Mouse (Mus musculus): Measurements from ENCODE around the gene Ank3.

The Ank3 gene

DNA sequence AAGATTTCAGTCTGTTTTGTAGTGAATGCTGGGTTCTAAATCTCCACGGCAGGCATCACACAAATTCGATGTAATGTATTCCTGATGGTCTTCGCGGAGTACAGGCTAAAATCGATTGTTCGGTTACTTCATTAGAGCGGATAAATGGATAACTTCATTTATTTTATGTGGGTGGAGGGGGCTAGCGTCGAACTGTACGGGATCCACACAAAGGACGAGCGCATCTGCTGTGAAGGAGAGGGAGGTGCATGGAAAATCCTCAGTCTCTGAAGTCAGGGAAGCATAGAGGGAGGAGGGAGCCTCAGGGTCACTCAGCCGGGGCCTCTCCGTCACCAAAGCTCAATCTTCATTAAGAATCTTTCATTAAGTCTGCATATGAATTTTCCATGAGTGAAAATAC, 326.5 kb downstream of the Ank3 start:
- ChIA-PET POLR2A (no interaction called here), CTCF (no interaction called here)

DNA sequence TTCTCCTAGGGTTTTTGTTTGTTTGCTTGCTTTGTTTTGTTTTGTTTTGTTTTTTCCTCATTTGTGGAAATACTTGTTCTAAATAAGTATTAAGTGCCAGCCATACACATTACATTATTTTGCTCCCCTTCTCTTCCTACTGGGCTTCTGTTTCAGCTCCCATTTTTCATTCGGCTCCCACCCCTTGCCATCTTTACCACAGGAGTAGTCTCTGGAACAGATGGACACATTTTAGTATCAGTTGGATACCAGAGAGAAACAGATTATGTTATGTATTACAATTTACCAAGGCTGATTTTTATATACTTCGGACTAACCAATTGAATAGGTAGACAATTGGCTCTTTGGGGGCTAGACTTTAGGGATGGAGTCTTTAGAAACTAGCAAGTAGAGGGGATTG, 327.7 kb downstream of the Ank3 start:
- ChIA-PET CTCF (interaction anchor here in 1 of 4 experiments (0.6 kb wide), 1 partner anchor 1643 kb away, joined by 3 read pairs; no protein-coding TSS in a partner anchor), POLR2A (interaction anchor here in 1 of 4 experiments (1.2 kb wide), 1 partner anchor 13 kb away, joined by 3 read pairs; no protein-coding TSS in a partner anchor)

DNA sequence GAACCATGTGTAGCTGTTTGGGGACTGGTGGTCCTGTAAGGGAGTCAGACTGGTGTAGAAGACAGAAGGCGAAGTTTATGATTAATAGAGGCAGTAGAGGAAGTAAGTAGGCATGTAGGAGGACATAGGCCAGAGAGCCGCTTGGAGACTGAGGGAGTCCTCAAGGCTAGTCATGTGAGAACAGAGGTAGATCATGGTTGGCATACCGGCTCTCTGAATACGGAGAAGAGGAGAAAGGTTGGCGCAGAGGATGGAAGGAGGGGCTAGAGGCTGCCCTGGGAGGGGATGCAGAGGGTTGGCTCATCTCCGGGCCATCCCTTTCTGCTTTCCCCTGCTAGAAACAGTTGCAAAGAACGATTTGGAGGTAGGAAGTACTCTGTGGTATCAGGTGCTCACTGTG, 328.2 kb downstream of the Ank3 start:
- ChIA-PET POLR2A (interaction anchor here in 1 of 4 experiments (1.2 kb wide), 1 partner anchor 14 kb away, joined by 3 read pairs; no protein-coding TSS in a partner anchor), CTCF (no interaction called here)

GRCm38 (mm10) chr10:69728876-69729275, 330.3 kb downstream of the Ank3 start:
- ChIA-PET CTCF (no interaction called here), POLR2A (no interaction called here)

- CTCF ChIA-PET: no interaction called here
- POLR2A ChIA-PET: no interaction called here
Observed at GRCm38 (mm10) chr10:69730351-69730871, 331.8 kb downstream of the Ank3 start.

GRCm38 (mm10) chr10:69731341-69731740, 332.8 kb downstream of the Ank3 start:
- POLR2A ChIA-PET: no interaction called here
- CTCF ChIA-PET: no interaction called here

DNA sequence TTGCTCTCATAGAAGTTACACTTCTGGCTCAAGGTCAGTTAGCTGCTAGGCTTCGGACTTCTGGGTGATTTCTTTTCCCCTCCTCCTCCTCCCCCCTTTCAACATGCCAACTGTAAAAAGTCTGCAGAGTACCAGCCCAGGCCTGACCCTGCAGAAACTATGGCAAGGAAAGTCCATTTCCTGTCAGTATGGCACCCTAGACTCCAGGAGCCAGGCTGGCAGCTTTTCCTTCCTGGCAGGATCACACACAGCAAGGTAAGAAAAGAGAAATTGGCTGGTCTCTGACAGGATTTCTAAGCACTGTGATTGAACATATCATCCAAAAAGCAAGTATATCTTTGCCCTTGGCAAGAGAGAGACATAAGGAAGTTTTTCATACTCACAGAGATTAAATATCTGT, 333.3 kb downstream of the Ank3 start:
- ChIA-PET POLR2A (no interaction called here), CTCF (no interaction called here)

DNA sequence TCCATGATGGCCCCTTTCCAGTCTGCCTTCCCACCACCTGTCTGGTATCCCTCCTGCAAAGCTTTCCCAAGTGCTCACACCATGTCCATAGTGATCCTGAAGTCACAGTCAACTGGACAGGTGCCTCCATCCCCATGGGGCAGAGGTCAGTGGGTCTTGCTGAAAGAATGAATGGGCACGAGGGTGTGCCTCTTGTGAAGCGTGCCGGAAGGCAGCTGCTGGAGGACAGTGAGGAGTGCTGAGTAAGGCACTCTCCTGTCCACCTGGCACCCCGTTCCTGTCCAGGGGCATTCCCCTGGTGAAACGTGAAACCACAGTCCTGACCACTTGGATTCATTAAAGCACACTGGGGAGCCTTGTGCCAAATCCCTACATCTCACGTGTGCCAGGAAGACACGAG, 337.7 kb downstream of the Ank3 start:
- CTCF ChIA-PET: no interaction called here
- POLR2A ChIA-PET: no interaction called here

DNA sequence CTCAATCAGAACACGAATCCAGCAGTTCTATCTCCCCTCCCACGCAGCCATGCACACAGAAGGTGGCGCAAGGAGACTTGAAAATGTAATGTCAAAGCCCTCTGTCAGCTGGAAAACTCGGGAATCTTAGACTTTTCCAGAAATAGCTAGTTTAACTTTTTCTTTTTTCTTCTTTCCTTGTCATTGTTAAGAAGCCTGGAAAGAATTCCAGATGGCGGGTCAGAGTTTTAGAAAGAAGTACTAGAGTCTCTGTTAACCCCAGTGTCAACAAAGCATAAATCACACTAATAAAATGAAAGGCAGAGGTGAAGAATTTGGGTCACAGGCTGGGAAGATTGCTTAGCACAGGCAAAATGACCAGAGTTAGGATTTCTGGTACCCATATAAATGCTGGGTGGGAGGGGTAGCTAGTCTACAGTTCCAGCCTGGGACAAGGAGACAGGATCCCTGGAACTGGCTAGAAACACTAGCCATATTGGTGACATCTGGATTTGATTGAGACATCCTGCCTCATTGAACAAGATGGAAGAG, 340.2 kb downstream of the Ank3 start:
- ChIA-PET POLR2A (no interaction called here), CTCF (interaction anchor here in 1 of 4 experiments (0.5 to 0.7 kb wide), 2 partner anchors 54 to 287 kb away, joined by 3 to 4 read pairs; no protein-coding TSS in a partner anchor)

DNA sequence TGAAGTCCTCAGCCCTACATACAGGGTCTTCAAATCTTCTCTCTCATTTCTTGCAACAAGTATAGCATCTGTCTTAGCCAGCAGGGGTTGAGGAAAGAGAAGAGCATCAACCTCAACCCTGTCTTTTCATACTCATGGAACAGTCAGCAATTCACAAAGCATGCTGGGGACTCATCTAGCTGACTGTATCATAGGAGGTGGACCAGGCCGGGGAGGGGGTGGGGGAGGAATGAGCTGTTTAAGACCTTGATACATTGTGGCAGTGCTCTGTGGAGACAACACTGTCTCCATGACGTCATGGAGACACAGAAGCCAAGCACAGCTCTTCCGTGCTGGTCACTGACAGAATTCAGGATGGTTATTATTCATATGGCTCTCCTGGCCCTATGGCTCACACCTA, 344.0 kb downstream of the Ank3 start:
- POLR2A ChIA-PET: interaction anchor here in 1 of 4 experiments (0.8 kb wide), 1 partner anchor 22 kb away, joined by 3 read pairs; no protein-coding TSS in a partner anchor

GRCm38 (mm10) chr10:69744181-69744580, 345.6 kb downstream of the Ank3 start:
- ChIA-PET CTCF (interaction anchor here in 1 of 4 experiments (0.5 kb wide), 1 partner anchor 49 kb away, joined by 3 read pairs; no protein-coding TSS in a partner anchor), POLR2A (no interaction called here)

More for the DNA sequence above, 344.0 kb downstream of the Ank3 start:
- CTCF ChIA-PET: no interaction called here

- CTCF ChIA-PET: no interaction called here
- POLR2A ChIA-PET: no interaction called here
Observed at GRCm38 (mm10) chr10:69744871-69745270, 346.3 kb downstream of the Ank3 start.

DNA sequence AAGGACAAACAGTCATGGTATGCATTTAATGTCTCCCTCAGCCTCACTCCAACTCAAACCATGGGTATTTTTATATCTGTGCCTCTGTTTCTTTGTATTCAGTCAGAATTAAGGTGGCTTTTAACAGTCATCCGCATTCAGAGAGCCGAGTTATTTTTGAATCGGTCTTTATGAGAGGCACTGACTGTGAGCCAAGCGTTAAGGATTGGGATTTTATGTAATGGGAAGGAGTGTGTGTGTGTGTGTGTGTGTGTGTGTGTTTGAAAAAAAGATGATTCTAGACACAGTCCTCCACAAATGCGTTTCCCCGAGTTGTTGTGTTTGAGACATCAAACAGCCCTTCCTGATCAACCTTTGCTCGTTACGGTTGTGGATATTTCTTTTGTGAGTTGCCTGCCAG, 347.7 kb downstream of the Ank3 start:
- CTCF ChIA-PET: no interaction called here

DNA sequence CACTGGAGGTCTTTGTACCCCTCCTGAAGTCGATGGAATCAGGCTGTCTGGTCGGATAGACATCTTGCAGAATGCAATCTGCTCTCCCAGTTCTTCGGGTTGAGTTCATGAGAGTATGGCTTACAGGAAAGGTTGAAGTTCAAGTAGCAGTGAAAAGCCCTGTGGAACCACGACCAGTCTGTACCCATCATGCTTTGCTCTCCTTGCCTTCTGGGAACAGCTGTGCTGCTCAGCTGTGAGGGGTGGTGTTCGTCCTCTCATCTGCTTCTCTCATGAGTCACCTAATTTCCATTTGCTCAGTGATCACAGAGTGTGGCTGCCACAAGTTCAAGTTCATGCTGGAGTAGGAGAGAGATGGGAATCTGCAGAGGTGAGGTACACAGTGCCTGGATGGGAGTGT, 348.2 kb downstream of the Ank3 start:
- CTCF ChIA-PET: no interaction called here
- POLR2A ChIA-PET: no interaction called here

More for the DNA sequence above, 347.7 kb downstream of the Ank3 start:
- POLR2A ChIA-PET: no interaction called here

GRCm38 (mm10) chr10:69751416-69751815, 352.8 kb downstream of the Ank3 start:
- ChIA-PET CTCF (interaction anchor here in 1 of 4 experiments (0.6 kb wide), 1 partner anchor 30 kb away, joined by 3 read pairs; no protein-coding TSS in a partner anchor), POLR2A (no interaction called here)

DNA sequence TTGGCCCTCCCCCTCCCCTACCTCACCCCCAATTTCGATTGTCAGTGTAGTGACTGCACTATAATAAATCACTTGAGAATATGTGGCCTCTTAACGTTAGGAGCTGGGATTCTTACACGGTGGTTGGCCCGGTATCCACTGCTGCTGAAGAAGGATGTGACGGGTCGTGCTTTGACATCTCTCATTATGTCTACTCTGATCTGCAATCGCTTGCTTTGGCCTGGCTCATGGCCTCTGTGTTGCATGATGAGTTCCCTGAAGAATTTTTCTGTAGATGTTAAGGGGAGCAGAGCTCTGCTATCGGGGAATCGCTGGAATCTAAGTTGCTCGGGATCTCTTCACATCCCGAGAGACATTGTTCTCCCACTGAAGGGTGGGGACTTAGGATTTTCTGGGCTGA, 354.9 kb downstream of the Ank3 start:
- POLR2A ChIA-PET: no interaction called here
- CTCF ChIA-PET: no interaction called here

GRCm38 (mm10) chr10:69756956-69757672, 358.5 kb downstream of the Ank3 start:
- POLR2A ChIA-PET: interaction anchor here in 1 of 4 experiments (1.2 kb wide), 1 partner anchor 48 kb away, joined by 3 read pairs; no protein-coding TSS in a partner anchor
- CTCF ChIA-PET: no interaction called here

DNA sequence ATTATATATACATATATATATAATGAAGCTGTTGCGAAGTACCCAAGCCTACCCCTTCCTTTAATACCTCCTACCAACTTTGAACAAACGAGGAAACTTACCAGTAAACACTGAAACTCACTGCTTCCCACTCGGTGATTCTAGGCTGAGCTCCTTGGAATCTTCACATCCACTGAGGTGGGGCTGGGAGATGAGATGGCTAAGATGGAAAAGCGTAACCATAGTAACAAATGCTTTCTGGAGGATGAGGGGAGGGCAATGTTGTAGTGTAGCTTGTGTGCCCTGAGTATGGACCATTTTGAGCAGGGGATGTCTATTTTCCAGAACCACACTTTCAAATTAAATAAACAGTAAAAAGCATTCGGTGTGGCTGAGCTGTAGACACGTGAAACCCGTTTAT, 364.4 kb downstream of the Ank3 start:
- POLR2A ChIA-PET: no interaction called here
- CTCF ChIA-PET: no interaction called here

- POLR2A ChIA-PET: no interaction called here
- CTCF ChIA-PET: no interaction called here
Observed at GRCm38 (mm10) chr10:69764402-69764801, 365.8 kb downstream of the Ank3 start.

DNA sequence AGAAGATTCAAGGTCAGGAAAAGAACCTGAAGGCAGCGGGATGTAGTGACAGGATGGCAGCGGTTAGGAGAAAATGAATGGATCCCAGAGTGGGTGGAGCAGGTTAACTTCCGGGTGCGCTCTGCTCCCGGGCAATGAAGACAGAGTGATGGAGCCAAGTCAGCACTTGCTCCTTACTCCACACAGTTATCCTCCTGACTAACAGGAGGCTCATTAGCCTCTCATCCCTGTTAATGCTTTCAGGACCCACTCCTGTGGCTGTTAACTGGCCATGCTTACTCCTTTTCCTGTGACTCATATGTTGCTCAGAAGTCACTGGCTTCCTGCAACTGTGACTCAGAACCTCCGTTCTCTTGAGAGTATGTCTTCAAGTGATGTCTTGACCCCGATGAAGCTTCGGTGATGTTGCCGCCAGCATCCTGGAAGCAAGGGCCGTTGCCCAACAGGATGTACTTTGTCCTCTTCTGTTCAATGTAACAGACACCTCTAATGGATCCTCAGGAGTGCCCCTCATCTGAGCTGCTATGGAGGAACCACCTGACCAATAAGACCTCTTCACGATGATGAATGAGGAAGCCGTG, 378.6 kb downstream of the Ank3 start:
- ChIA-PET POLR2A (no interaction called here), CTCF (no interaction called here)

GRCm38 (mm10) chr10:69777736-69778135, 379.2 kb downstream of the Ank3 start:
- CTCF ChIA-PET: no interaction called here
- POLR2A ChIA-PET: interaction anchor here in 1 of 4 experiments (0.6 to 0.8 kb wide), 2 partner anchors 63 to 122 kb away, joined by 3 to 5 read pairs; no protein-coding TSS in a partner anchor
